Mouse (Mus musculus): ENCODE data around the gene Fbxo42. TPM values are rescaled to one million over a fixed set of nuclear protein-coding genes. Genes with fewer than 3 reads are reported as not detected.

Gene Fbxo42
- total and polyA plus RNA-seq, 3 experiments, result 11.2 to 260 (median 23.1) TPM

- TF ChIP-seq MAZ (IDR thresholded peaks at IDR 0.05; ENCODE audit: low read depth, low read length), result no peak
- no peak for TF ChIP-seq RAD21 (IDR thresholded peaks at IDR 0.05; ENCODE audit: low read depth, low read length)
- TF ChIP-seq MYB (IDR thresholded peaks at IDR 0.05; ENCODE audit: low read depth, low read length), result no peak
- no peak for TF ChIP-seq ZNF384 (IDR thresholded peaks at IDR 0.05; ENCODE audit: low read depth, low read length)
- no peak for TF ChIP-seq GATA1 (IDR thresholded peaks at IDR 0.05; ENCODE audit: low read depth, low read length)
- no peak for TF ChIP-seq KAT2A (conservative IDR thresholded peaks at IDR 0.05; ENCODE audit: low read depth, low read length)
- TF ChIP-seq ELF1 (IDR thresholded peaks at IDR 0.05; ENCODE audit: low read depth, low read length), result no peak
- no peak for TF ChIP-seq TBP (IDR thresholded peaks at IDR 0.05; ENCODE audit: low read depth, low read length)
- no peak for TF ChIP-seq USF2 (IDR thresholded peaks at IDR 0.05; ENCODE audit: borderline replicate concordance in 1 of 2, insufficient read depth in 1 of 2, low read depth in 1 of 2, low read length in 2 of 2)
- no peak for TF ChIP-seq RCOR1 (IDR thresholded peaks at IDR 0.05; ENCODE audit: low read depth, low read length)
- TF ChIP-seq MAX (IDR thresholded peaks at IDR 0.05; ENCODE audit: low read length), result no peak
- no peak for TF ChIP-seq CHD1 (IDR thresholded peaks at IDR 0.05; ENCODE audit: low read depth, low read length)
- Histone ChIP-seq H3K27me3 (ENCODE audit: control insufficient read depth in 1 of 2, insufficient read depth in 2 of 2, low read length in 2 of 2) (no peaks in the 10 kb centered on the region), H3K36me3 (ENCODE audit: control insufficient read depth in 1 of 2, insufficient read depth in 2 of 2, low read length in 2 of 2) (peaks cover 0 to 2% of the 10 kb centered on the region in 2 experiments; a peak in 2 of 4 replicates)
Observed at GRCm38 (mm10) chr4:141184426-141184825, 36.7 kb downstream of the Fbxo42 start.

GRCm38 (mm10) chr4:141186923-141187836 lies 39.5 kb downstream of the Fbxo42 start:
- H3K27ac ChIP-seq (ENCODE audit: control insufficient read depth, low read depth, low read length), result no peak overlapping the region

More at GRCm38 (mm10) chr4:141184426-141184825, 36.7 kb downstream of the Fbxo42 start:
- no peak overlapping the region for H3K4me3 ChIP-seq (ENCODE audit: control insufficient read depth in 1 of 2, insufficient read depth in 1 of 2, low read depth in 2 of 2, low read length in 2 of 2)
- no peaks in the 10 kb centered on the region for H3K9me3 ChIP-seq (replicated peaks; ENCODE audit: insufficient read depth, low read length)
- DNase-seq (ENCODE audit: low read depth, low spot score), result no peak
- no peaks in the 10 kb centered on the region for H3K4me1 ChIP-seq (ENCODE audit: control insufficient read depth in 1 of 2, insufficient read depth in 2 of 2, low read length in 2 of 2)
- no peaks in the 10 kb centered on the region; the same call in 1 of the 2 replicates for H3K79me2 ChIP-seq (ENCODE audit: control insufficient read depth, insufficient read depth, low read length, poor library complexity)
- no peak overlapping the region for H3K27ac ChIP-seq (ENCODE audit: control insufficient read depth, low read depth, low read length)
- H3K9ac ChIP-seq (ENCODE audit: control insufficient read depth, low read depth, low read length, poor library complexity, severe bottlenecking), result no peak overlapping the region

More at GRCm38 (mm10) chr4:141186923-141187836, 39.5 kb downstream of the Fbxo42 start:
- peaks cover 0 to 2% of the 10 kb centered on the region in 2 experiments; a peak in 2 of 4 replicates for H3K36me3 ChIP-seq (ENCODE audit: control insufficient read depth in 1 of 2, insufficient read depth in 2 of 2, low read length in 2 of 2)
- H3K9ac ChIP-seq (ENCODE audit: control insufficient read depth, low read depth, low read length, poor library complexity, severe bottlenecking), result no peak overlapping the region
- no peaks in the 10 kb centered on the region for H3K27me3 ChIP-seq (ENCODE audit: control insufficient read depth in 1 of 2, insufficient read depth in 2 of 2, low read length in 2 of 2)
- no peak overlapping the region for H3K4me3 ChIP-seq (ENCODE audit: control insufficient read depth in 1 of 2, insufficient read depth in 1 of 2, low read depth in 2 of 2, low read length in 2 of 2)
- no peaks in the 10 kb centered on the region for H3K4me1 ChIP-seq (ENCODE audit: control insufficient read depth in 1 of 2, insufficient read depth in 2 of 2, low read length in 2 of 2)
- no peaks in the 10 kb centered on the region for H3K9me3 ChIP-seq (replicated peaks; ENCODE audit: insufficient read depth, low read length)
- TF ChIP-seq MAFK (IDR thresholded peaks at IDR 0.05; ENCODE audit: borderline replicate concordance, low read depth, low read length), result no peak
- no peak for TF ChIP-seq CHD1 (IDR thresholded peaks at IDR 0.05; ENCODE audit: low read depth, low read length)
- no peak for TF ChIP-seq BHLHE40 (IDR thresholded peaks at IDR 0.05; ENCODE audit: borderline replicate concordance, low read depth, low read length)
- no peak for TF ChIP-seq RCOR1 (IDR thresholded peaks at IDR 0.05; ENCODE audit: low read depth, low read length)
- TF ChIP-seq ZMIZ1 (IDR thresholded peaks at IDR 0.05; ENCODE audit: low read depth, low read length), result no peak
- TF ChIP-seq MEF2A (IDR thresholded peaks at IDR 0.05; ENCODE audit: extremely low read depth, insufficient replicate concordance, low read depth, low read length, poor library complexity, severe bottlenecking), result no peak
- no peak for TF ChIP-seq MAZ (IDR thresholded peaks at IDR 0.05; ENCODE audit: low read depth, low read length)
- no peak for TF ChIP-seq E2F4 (IDR thresholded peaks at IDR 0.05; ENCODE audit: borderline replicate concordance, low read depth, low read length)
- TF ChIP-seq MXI1 (IDR thresholded peaks at IDR 0.05; ENCODE audit: low read depth, low read length), result no peak
- no peak for TF ChIP-seq MAX (IDR thresholded peaks at IDR 0.05; ENCODE audit: low read length)
- TF ChIP-seq ZNF384 (IDR thresholded peaks at IDR 0.05; ENCODE audit: low read depth, low read length), result no peak
- H3K79me2 ChIP-seq (ENCODE audit: control insufficient read depth, insufficient read depth, low read length, poor library complexity), result no peaks in the 10 kb centered on the region
- no peak for DNase-seq (ENCODE audit: low read depth, low spot score)
